Mouse (Mus musculus): ENCODE measurements around the gene Larp4.

Gene Larp4

DNA sequence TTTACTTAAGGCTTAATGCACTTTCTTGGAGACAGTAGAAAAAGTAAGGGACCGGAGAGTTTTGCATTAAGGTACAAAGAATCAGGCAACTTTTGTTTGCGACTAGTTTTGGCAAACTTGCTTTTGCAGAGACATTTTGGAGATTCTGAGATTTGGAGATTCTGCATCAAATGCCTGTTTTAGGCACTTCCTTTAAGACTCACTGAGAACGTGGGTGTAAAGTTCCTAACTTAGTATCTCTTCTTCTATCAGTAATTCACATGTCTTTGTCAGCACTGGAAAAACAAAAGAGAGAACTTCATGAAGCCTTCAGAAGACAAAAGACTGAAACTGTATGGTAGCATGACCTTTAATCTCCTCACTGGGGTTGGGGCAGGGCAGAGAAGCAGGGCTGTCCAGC, 87.8 kb downstream of the Larp4 start:
- no peak for DNase-seq (ENCODE audit: low spot score in 2 of 2)

DNA sequence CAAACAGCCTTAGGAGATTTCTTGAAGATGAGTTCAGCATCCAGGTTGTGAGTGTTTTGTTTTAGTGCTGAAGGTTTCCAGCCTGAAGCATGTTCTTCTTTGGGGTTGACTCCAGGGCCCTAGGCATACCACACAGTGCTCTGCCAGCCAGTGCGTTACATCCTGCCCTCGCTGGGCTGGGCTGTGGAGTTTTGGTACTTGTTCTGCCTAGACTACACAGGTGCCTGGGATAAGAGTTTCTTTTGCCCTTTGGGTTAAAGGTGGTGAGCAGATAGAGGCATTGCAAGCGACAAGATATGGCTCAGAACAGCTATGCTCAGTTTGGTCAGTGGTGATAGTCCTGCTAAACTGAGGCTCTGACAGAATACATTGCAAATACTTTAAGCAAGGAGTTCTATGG, 88.3 kb downstream of the Larp4 start:
- no peak for DNase-seq (ENCODE audit: low spot score in 2 of 2)

- no peak for DNase-seq (ENCODE audit: low spot score in 2 of 2)
These were observed 89.0 kb downstream of the Larp4 start for GRCm38 (mm10) chr15:100058912-100059311.

GRCm38 (mm10) chr15:100059626-100060311, 89.9 kb downstream of the Larp4 start:
- DNase-seq (ENCODE audit: low spot score in 2 of 2) = no peak

DNA sequence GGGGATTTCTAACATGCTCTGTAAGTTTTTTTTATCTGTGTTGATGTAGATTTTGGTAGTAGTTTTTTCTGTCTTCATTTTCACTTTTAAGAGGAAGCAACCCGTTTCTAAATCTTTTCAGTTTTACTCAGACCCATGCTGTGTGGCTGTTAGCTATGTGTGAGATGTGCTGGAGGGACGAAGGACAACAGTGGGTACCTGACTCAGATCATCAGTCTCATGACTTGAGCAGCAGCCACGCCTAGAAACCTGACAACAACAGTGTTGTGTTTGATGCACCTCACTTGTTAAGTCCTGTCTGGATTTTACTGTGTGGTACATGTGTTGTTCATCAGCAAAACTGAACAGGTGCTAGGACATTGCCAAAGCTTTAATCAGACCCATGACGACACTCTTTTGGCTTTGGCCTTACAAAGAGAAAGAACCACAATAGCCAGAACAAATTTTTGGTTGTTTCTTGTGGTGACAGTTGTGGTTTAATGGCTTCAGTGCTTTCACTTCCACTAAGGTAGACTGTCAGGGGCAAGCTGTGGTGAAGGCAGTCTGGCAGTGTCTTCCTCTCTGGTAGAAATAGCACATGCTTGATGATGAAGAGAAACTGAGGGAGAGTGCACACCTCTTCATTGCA, 90.8 kb downstream of the Larp4 start:
- DNase-seq (ENCODE audit: low spot score in 2 of 2) = peak; percentile 65 to 84

DNA sequence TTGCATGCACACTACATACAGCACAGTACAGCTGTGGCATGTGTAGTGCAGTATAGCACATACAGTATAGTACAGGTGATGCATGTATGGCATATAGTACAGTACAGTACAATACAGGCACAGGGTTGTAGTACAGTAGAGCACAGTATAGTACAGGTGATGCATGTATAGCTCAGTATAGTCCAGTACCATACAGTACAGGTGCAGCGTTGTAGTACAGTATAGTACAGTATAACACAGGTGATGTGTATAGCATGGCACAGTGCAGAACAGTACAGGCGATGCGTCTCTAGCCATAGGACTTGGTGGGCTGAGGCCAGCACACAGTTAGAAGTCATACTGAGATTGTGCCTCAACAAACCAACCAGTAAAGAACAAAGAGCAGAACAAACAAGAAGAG, 91.5 kb downstream of the Larp4 start:
- DNase-seq (ENCODE audit: low spot score in 2 of 2) = no peak

GRCm38 (mm10) chr15:100063229-100063773, 93.4 kb downstream of the Larp4 start:
- no peak for DNase-seq (ENCODE audit: low spot score in 2 of 2)

All from natural killer cell, adult 2 months (primary cell).